Mouse (Mus musculus) stomach, postnatal 0 days (tissue): Measurements from ENCODE around the gene Extl2. TPM values are rescaled to one million over a fixed set of nuclear protein-coding genes. Genes with fewer than 3 reads are reported as not detected.

Experiments
- ATAC-seq: fragments of 200-750 bp; cut with Nextera tagmentation; 2 replicates; pipeline ENCODE4 v1.8.0; 2017; ENCODE audit not compliant: low FRiP score, low TSS enrichment
- DNase-seq: peaks from one replicate; pipeline ENCODE4 v3.0.0-alpha.2; 2016; ENCODE audit warnings: low spot score
- H3K27ac ChIP-seq: fragments of 300-500 bp; sonication (generic); replicated peaks from 2 replicates; pipeline ENCODE4 v1.5.1; 2014; ENCODE audit warnings: mild to moderate bottlenecking, control low read depth
- H3K27me3 ChIP-seq: fragments of 300-500 bp; sonication (generic); 2 replicates; pipeline ENCODE4 v1.6.1; 2014; ENCODE audit warnings: low read length; ENCODE audit not compliant: control insufficient read depth, insufficient read depth
- H3K36me3 ChIP-seq: fragments of 300-500 bp; sonication (generic); 2 replicates; pipeline ENCODE4 v1.6.1; 2014; ENCODE audit warnings: low read length, mixed read lengths; ENCODE audit not compliant: control insufficient read depth, insufficient read depth
- H3K4me1 ChIP-seq: fragments of 300-500 bp; sonication (generic); replicated peaks from 2 replicates; pipeline ENCODE4 v1.6.1; 2014; ENCODE audit warnings: antibody characterized with exemption; ENCODE audit not compliant: control insufficient read depth, insufficient read depth
- H3K4me2 ChIP-seq: fragments of 300-500 bp; sonication (generic); replicated peaks from 2 replicates; pipeline ENCODE4 v1.6.1; 2014; ENCODE audit warnings: low read depth, mild to moderate bottlenecking, control low read depth, moderate library complexity
- H3K4me3 ChIP-seq: fragments of 300-500 bp; sonication (generic); 2 replicates; pipeline ENCODE4 v1.5.1; 2014; ENCODE audit warnings: low read depth, low read length, control low read depth
- H3K9ac ChIP-seq: fragments of 300-500 bp; sonication (generic); 2 replicates; pipeline ENCODE4 v1.6.1; 2014; ENCODE audit warnings: mild to moderate bottlenecking, low read length, control low read depth, mixed read lengths
- H3K9me3 ChIP-seq: fragments of 300-500 bp; sonication (generic); 2 replicates; pipeline ENCODE4 v1.6.1; 2016; ENCODE audit warnings: low read length; ENCODE audit not compliant: control insufficient read depth
- CTCF ChIP-seq: IDR thresholded peaks from 2 replicates; pipeline ENCODE4 v1.5.1; 2016; ENCODE audit warnings: antibody characterized with exemption, low read depth, mild to moderate bottlenecking, moderate library complexity
- EP300 ChIP-seq: optimal IDR thresholded peaks from 2 replicates; pipeline ENCODE3; 2016; ENCODE audit warnings: antibody characterized with exemption
- WGBS: fragments of 180-500 bp; shearing (Covaris S2); extraction: QIAGEN DNeasy Blood & Tissue Kit; methylation state at CpG from one replicate; pipeline ENCODE4 v1.1.7; 2014; 5-methylcytosine and 5-hydroxymethylcytosine counted together
- polyA plus RNA-seq: library from polyadenylated mRNA; unstranded; fragments of >200 nt; fragmentation: Nextera tagmentation; extraction: Ambion mirVana; gene quantifications from 2 replicates; pipeline ENCODE4 v1.2.1, GENCODE M21; 2015

Gene Extl2
- polyA plus RNA-seq, 1 experiment from 2014 or later, result 14.1 TPM

DNA sequence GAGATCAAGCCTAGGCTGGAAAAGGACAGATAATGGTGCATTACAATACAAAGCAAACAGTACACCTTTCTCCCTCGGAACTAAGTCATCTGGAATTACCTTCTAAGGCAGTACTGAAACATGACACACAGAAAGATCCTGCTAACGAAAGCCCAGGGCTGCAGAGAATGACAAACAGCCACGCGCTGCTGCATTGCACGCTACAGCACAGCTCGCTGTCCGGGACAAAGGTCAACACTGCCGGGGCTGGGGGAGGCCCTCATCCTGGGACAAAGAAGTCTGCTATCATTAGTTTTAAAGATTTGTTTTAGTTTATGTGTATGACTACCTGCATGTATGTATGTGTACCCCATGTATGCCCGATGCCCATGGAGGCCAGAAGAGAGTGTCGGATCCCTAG, 14.2 kb upstream of the Extl2 start:
- H3K4me1 ChIP-seq, result no peaks in the 10 kb centered on the region
- no peaks in the 10 kb centered on the region for H3K27me3 ChIP-seq
- H3K4me3 ChIP-seq, result no peak overlapping the region
- 65% methylated on average over 10 of the region's 10 CpGs for WGBS
- no peak overlapping the region for H3K9ac ChIP-seq
- ATAC-seq (peak; percentile 63), DNase-seq (peak; percentile 19)
- no peak overlapping the region for H3K4me2 ChIP-seq
- no peak for TF ChIP-seq EP300
- TF ChIP-seq CTCF, result no peak
- H3K9me3 ChIP-seq, result no peaks in the 10 kb centered on the region
- H3K36me3 ChIP-seq, result peaks cover 3% of the 10 kb centered on the region; the same call in 1 of the 2 replicates
- no peak overlapping the region for H3K27ac ChIP-seq

DNA sequence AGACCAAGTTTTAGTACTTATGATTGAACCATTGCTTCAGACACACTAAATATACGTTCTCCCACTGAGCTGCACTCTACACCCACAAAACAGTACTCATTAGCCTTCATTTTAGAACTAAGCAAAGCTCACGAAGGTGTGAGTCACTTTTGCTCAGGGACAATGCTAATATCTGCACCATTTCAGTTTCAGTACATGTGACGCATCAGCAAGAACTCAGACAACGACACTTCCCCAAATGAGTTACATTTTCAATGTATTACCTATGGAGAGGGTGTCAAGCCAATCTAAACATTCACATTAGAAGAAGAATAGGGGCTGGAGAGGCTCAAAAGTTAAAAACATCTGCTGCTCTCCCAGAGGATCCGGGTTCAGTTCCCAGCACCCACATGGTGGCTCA, 10.3 kb upstream of the Extl2 start:
- Histone ChIP-seq H3K4me1 (no peaks in the 10 kb centered on the region), H3K4me3 (no peak overlapping the region), H3K4me2 (no peak overlapping the region), H3K9me3 (no peaks in the 10 kb centered on the region), H3K36me3 (peaks cover 9% of the 10 kb centered on the region; the same call in 1 of the 2 replicates), H3K27me3 (no peaks in the 10 kb centered on the region), H3K27ac (no peak overlapping the region), H3K9ac (no peak overlapping the region)
- TF ChIP-seq EP300, result no peak
- TF ChIP-seq CTCF, result no peak
- no peak for ATAC-seq
- WGBS, result 72% methylated on average over 5 of the region's 5 CpGs
- DNase-seq, result no peak

DNA sequence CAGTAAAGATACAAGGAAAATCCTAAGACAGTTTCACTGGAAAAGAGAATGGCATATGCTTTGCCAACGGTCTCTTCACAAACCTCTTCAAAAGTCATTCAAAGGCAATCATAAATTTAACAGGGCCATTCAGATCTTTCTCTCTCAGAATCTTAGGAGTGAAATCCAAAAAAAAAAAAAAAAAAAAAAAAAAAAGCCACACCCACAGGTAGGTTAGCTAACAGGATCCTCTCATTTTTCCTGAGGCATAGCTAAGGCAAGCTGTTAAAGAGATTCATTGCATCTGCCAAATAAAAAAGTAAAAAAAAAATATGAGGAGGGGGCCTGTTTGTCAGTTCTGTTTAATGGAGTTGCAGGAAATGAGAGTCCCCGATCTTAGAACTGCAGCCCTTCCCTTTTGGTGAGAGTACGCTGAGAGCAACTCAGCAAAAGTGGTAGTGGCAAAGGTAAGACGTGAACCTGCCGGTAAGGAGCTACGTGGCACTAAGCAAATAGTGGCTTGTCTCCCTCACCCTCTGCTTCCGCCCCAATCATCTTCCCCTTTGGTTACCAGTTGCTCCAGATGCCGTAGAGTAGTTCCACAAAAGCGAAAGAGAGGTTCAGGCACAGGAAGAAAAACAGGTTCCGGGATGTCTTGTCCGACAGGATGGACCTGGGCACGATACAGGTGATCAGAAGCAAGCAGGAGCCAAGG, 831 bp upstream of the Extl2 start:
- Histone ChIP-seq H3K27ac (peak overlapping the region; percentile 93), H3K36me3 (peaks cover 2% of the 10 kb centered on the region; the same call in 1 of the 2 replicates), H3K4me3 (peak overlapping the region; percentile 83), H3K9me3 (no peaks in the 10 kb centered on the region), H3K9ac (peak overlapping the region; percentile 77), H3K27me3 (no peaks in the 10 kb centered on the region), H3K4me2 (peak overlapping the region; percentile 99), H3K4me1 (no peaks in the 10 kb centered on the region)
- WGBS, result 6% methylated on average over 12 of the region's 12 CpGs
- ATAC-seq (peak; percentile 65), DNase-seq (peak; percentile 56)
- TF ChIP-seq CTCF (no peak), EP300 (no peak)

DNA sequence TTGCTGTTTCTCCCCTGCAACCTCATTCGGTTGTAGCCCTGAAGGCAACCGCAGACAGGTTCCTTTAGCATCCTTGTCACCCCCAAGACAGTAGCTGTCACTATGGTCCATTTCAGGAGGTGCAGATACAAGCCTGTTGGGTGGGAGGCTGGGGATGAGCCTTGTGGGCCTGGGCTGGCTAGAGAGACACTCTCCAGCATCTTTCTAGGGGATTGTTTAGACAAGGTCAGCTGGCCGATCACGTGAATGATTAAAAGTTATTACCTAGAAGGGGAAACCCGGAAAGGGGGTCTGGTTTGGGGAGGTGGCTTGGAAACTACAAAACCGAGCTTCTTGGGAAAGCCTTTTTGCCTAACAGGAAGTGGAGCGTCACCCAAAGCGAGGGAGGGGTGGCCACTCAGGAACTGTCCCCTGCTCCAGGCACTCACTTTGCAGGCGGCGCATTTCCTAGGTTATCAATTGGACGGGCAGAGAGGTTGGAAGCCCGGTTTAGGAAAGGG, 729 bp downstream of the Extl2 start:
- H3K36me3 ChIP-seq, result no peaks in the 10 kb centered on the region
- peak overlapping the region; percentile 99 for H3K4me2 ChIP-seq
- H3K27ac ChIP-seq, result peak overlapping the region; percentile 93
- H3K9ac ChIP-seq, result peak overlapping the region; percentile 77
- no peak for TF ChIP-seq EP300
- no peak for TF ChIP-seq CTCF
- peak overlapping the region; percentile 83 for H3K4me3 ChIP-seq
- ATAC-seq (peak; percentile 65), DNase-seq (peak; percentile 79)
- WGBS, result 1% methylated on average over 12 of the region's 12 CpGs
- H3K27me3 ChIP-seq, result no peaks in the 10 kb centered on the region
- no peaks in the 10 kb centered on the region for H3K9me3 ChIP-seq
- no peaks in the 10 kb centered on the region for H3K4me1 ChIP-seq

DNA sequence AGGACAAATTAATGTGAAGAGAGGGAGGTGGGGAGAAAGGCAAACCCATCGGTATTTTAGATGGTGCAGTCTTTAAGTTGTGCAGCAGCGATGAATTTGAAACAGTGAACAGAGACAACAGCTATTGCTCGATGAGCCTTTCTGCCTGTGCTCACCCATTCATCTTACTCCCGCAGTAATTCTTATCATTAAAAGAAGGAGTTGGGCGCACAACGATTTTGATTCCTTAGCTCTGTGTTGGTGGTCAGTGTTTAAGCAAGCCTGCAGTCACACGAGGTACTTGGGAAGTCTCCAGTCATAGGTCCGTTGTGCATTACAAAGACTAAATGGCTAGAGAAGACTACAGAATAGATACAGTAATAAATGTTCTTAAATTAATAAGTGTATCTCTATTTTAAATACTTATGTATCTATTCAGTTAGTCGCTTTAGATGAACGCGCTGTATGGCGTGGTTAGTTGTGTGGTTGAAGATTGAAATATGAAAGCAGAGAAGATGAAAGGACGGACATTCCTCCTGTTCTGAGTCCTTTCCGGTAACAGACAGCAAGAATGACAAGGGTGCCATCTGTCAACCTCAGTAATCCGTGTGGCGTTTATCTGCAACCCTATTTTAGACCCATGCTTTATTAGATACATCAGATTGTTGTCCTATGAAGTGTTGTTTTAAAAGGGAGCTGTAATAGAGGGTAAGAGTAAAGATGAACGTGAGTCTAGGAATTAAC, 2.5 kb downstream of the Extl2 start:
- Histone ChIP-seq H3K4me3 (no peak overlapping the region), H3K9ac (no peak overlapping the region), H3K4me2 (no peak overlapping the region), H3K9me3 (no peaks in the 10 kb centered on the region), H3K36me3 (no peaks in the 10 kb centered on the region), H3K27me3 (no peaks in the 10 kb centered on the region), H3K27ac (no peak overlapping the region), H3K4me1 (no peaks in the 10 kb centered on the region)
- 83% methylated on average over 17 of the region's 17 CpGs for WGBS
- DNase-seq (no peak), ATAC-seq (no peak)
- TF ChIP-seq EP300 (no peak), CTCF (no peak)

DNA sequence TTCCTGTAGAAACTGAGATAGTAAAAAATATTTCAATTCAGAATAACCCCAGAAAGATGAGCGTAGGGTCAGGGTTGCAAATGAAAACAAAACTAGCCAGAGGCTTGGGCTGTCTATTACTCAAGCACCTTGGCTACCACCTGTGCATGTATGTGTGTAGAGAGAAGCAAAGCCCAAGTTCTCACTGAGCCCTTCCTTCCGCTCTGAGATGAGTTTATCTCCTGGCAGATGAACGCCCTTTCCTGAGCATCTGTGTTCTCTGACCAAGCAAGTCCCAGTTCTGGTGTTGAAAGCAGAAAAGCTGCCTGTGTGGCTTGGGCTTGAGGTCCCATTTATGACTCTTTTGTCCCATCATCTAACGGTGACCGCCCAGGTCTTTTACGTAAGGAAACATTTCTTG, 7.6 kb downstream of the Extl2 start:
- ATAC-seq (no peak), DNase-seq (no peak)
- no peak for TF ChIP-seq EP300
- no peak for TF ChIP-seq CTCF
- Histone ChIP-seq H3K4me2 (no peak overlapping the region), H3K27me3 (no peaks in the 10 kb centered on the region), H3K36me3 (no peaks in the 10 kb centered on the region), H3K27ac (no peak overlapping the region), H3K4me3 (no peak overlapping the region), H3K9me3 (no peaks in the 10 kb centered on the region), H3K9ac (no peak overlapping the region), H3K4me1 (no peaks in the 10 kb centered on the region)
- 93% methylated on average over 6 of the region's 6 CpGs for WGBS
